Mouse (Mus musculus): ENCODE measurements at regions not wholly inside any gene's neighbourhood (a gene's known extent, or its start where the extent isn't known, plus 50 kb on each side); places are given as distances from the start of the nearest gene placed in this dataset.
"Not testable (repeated sequence)": the region's sequence is repeated elsewhere in the genome, so short reads cannot be mapped to it uniquely, and the experiment has no call there.

- H3K9ac ChIP-seq = no peak overlapping the region
- H3K9me3 ChIP-seq = no peaks in the 10 kb centered on the region
- no peak overlapping the region for H3K4me3 ChIP-seq
- H3K27me3 ChIP-seq = no peaks in the 10 kb centered on the region
- H3K4me1 ChIP-seq = no peaks in the 10 kb centered on the region
- no peak overlapping the region for H3K27ac ChIP-seq
- H3K4me2 ChIP-seq = no peak overlapping the region
- H3K36me3 ChIP-seq = no peaks in the 10 kb centered on the region
- no peak for ATAC-seq (ENCODE audit: borderline replicate concordance, extremely low read depth, low FRiP score, low TSS enrichment)
These were observed 410.9 kb upstream of the Agtr1b start for GRCm38 (mm10) chr3:20777883-20778282.

GRCm38 (mm10) chr3:20776964-20777304 is 410.0 kb upstream of the Agtr1b start:
- Histone ChIP-seq H3K9me3 (no peaks in the 10 kb centered on the region), H3K4me1 (no peaks in the 10 kb centered on the region), H3K36me3 (no peaks in the 10 kb centered on the region), H3K4me2 (no peak overlapping the region), H3K9ac (no peak overlapping the region), H3K27me3 (no peaks in the 10 kb centered on the region), H3K4me3 (no peak overlapping the region), H3K27ac (no peak overlapping the region)
- WGBS = 86% methylated on average over 2 of the region's 2 CpGs
- ATAC-seq (ENCODE audit: borderline replicate concordance, extremely low read depth, low FRiP score, low TSS enrichment) = no peak

- Histone ChIP-seq H3K9ac (no peak overlapping the region), H3K36me3 (no peaks in the 10 kb centered on the region), H3K27ac (no peak overlapping the region), H3K4me2 (no peak overlapping the region), H3K9me3 (no peaks in the 10 kb centered on the region), H3K4me1 (no peaks in the 10 kb centered on the region), H3K27me3 (no peaks in the 10 kb centered on the region), H3K4me3 (no peak overlapping the region)
- no peak for ATAC-seq (ENCODE audit: borderline replicate concordance, extremely low read depth, low FRiP score, low TSS enrichment)
- WGBS = 83% methylated on average over 4 of the region's 4 CpGs
These were observed 409.4 kb upstream of the Agtr1b start for GRCm38 (mm10) chr3:20776128-20776963.

GRCm38 (mm10) chr3:20734302-20734701 is 367.3 kb upstream of the Agtr1b start:
- H3K4me1 ChIP-seq = no peaks in the 10 kb centered on the region
- no peak overlapping the region for H3K27ac ChIP-seq
- H3K9me3 ChIP-seq = no peaks in the 10 kb centered on the region
- H3K9ac ChIP-seq = no peak overlapping the region
- no peak overlapping the region for H3K4me2 ChIP-seq
- no peaks in the 10 kb centered on the region for H3K36me3 ChIP-seq
- H3K4me3 ChIP-seq = no peak overlapping the region
- WGBS = 42% methylated on average over 3 of the region's 3 CpGs
- H3K27me3 ChIP-seq = no peaks in the 10 kb centered on the region
- ATAC-seq (ENCODE audit: borderline replicate concordance, extremely low read depth, low FRiP score, low TSS enrichment) = no peak

GRCm38 (mm10) chr3:20732005-20732404 is 365.0 kb upstream of the Agtr1b start:
- H3K4me3 ChIP-seq = no peak overlapping the region
- no peaks in the 10 kb centered on the region for H3K27me3 ChIP-seq
- H3K36me3 ChIP-seq = no peaks in the 10 kb centered on the region
- no peak overlapping the region for H3K27ac ChIP-seq
- no peak for ATAC-seq (ENCODE audit: borderline replicate concordance, extremely low read depth, low FRiP score, low TSS enrichment)
- H3K4me2 ChIP-seq = no peak overlapping the region
- H3K9ac ChIP-seq = no peak overlapping the region
- no peaks in the 10 kb centered on the region for H3K9me3 ChIP-seq
- H3K4me1 ChIP-seq = no peaks in the 10 kb centered on the region

GRCm38 (mm10) chr3:20730481-20730880 is 363.5 kb upstream of the Agtr1b start:
- Histone ChIP-seq H3K4me1 (no peaks in the 10 kb centered on the region), H3K4me3 (no peak overlapping the region), H3K27ac (no peak overlapping the region), H3K9me3 (no peaks in the 10 kb centered on the region), H3K36me3 (no peaks in the 10 kb centered on the region), H3K27me3 (no peaks in the 10 kb centered on the region), H3K4me2 (no peak overlapping the region), H3K9ac (no peak overlapping the region)
- no peak for ATAC-seq (ENCODE audit: borderline replicate concordance, extremely low read depth, low FRiP score, low TSS enrichment)

- H3K27me3 ChIP-seq; H3K4me3 ChIP-seq; H3K27ac ChIP-seq; H3K9ac ChIP-seq; ATAC-seq (ENCODE audit: borderline replicate concordance, extremely low read depth, low FRiP score, low TSS enrichment); H3K4me1 ChIP-seq; H3K4me2 ChIP-seq; H3K9me3 ChIP-seq; H3K36me3 ChIP-seq: not testable (repeated sequence)
These were observed 362.8 kb upstream of the Agtr1b start for GRCm38 (mm10) chr3:20729776-20730175.

GRCm38 (mm10) chr3:20714671-20715070 is 347.7 kb upstream of the Agtr1b start:
- Histone ChIP-seq H3K36me3 (no peaks in the 10 kb centered on the region), H3K27me3 (no peaks in the 10 kb centered on the region), H3K9me3 (no peaks in the 10 kb centered on the region), H3K27ac (no peak overlapping the region), H3K4me1 (0 out of 2 replicates have a peak, but pooled peaks cover 1% of the 10 kb centered on the region), H3K9ac (no peak overlapping the region), H3K4me3 (no peak overlapping the region), H3K4me2 (no peak overlapping the region)
- WGBS = 15% methylated on average over 1 of the region's 1 CpGs
- ATAC-seq (ENCODE audit: borderline replicate concordance, extremely low read depth, low FRiP score, low TSS enrichment) = no peak

GRCm38 (mm10) chr3:20709661-20710060 is 342.7 kb upstream of the Agtr1b start:
- H3K4me2 ChIP-seq = no peak overlapping the region
- H3K9me3 ChIP-seq = no peaks in the 10 kb centered on the region
- 13% methylated on average over 2 of the region's 2 CpGs for WGBS
- H3K27me3 ChIP-seq = no peaks in the 10 kb centered on the region
- 0 out of 2 replicates have a peak, but pooled peaks cover 3% of the 10 kb centered on the region for H3K4me1 ChIP-seq
- no peak overlapping the region for H3K27ac ChIP-seq
- no peak overlapping the region for H3K9ac ChIP-seq
- ATAC-seq (ENCODE audit: borderline replicate concordance, extremely low read depth, low FRiP score, low TSS enrichment) = no peak
- no peak overlapping the region for H3K4me3 ChIP-seq
- H3K36me3 ChIP-seq = no peaks in the 10 kb centered on the region

- no peak overlapping the region for H3K4me3 ChIP-seq
- no peaks in the 10 kb centered on the region for H3K9me3 ChIP-seq
- H3K4me2 ChIP-seq = no peak overlapping the region
- no peak overlapping the region for H3K27ac ChIP-seq
- no peaks in the 10 kb centered on the region for H3K27me3 ChIP-seq
- no peak for ATAC-seq (ENCODE audit: borderline replicate concordance, extremely low read depth, low FRiP score, low TSS enrichment)
- H3K36me3 ChIP-seq = no peaks in the 10 kb centered on the region
- WGBS = 86% methylated on average over 2 of the region's 2 CpGs
- H3K9ac ChIP-seq = no peak overlapping the region
- H3K4me1 ChIP-seq = no peaks in the 10 kb centered on the region
These were observed 328.4 kb upstream of the Agtr1b start for GRCm38 (mm10) chr3:20695322-20695859.

GRCm38 (mm10) chr3:20680944-20681494 is 314.0 kb upstream of the Agtr1b start:
- H3K4me3 ChIP-seq = no peak overlapping the region
- peak overlapping the region; percentile 42 for H3K27ac ChIP-seq
- no peaks in the 10 kb centered on the region for H3K27me3 ChIP-seq
- H3K9me3 ChIP-seq = no peaks in the 10 kb centered on the region
- no peak overlapping the region for H3K9ac ChIP-seq
- 48% methylated on average over 6 of the region's 6 CpGs for WGBS
- H3K4me1 ChIP-seq = no peaks in the 10 kb centered on the region
- peak; percentile 87; the same call in 1 of the 2 replicates for ATAC-seq (ENCODE audit: borderline replicate concordance, extremely low read depth, low FRiP score, low TSS enrichment)
- peak overlapping the region; percentile 8; the same call in 1 of the 2 replicates for H3K4me2 ChIP-seq
- H3K36me3 ChIP-seq = no peaks in the 10 kb centered on the region

GRCm38 (mm10) chr3:20661883-20662282 is 294.9 kb upstream of the Agtr1b start:
- no peak for ATAC-seq (ENCODE audit: borderline replicate concordance, extremely low read depth, low FRiP score, low TSS enrichment)
- H3K4me2 ChIP-seq = no peak overlapping the region
- no peaks in the 10 kb centered on the region for H3K27me3 ChIP-seq
- no peaks in the 10 kb centered on the region for H3K36me3 ChIP-seq
- no peak overlapping the region for H3K4me3 ChIP-seq
- WGBS = 19% methylated on average over 1 of the region's 1 CpGs
- H3K9me3 ChIP-seq = no peaks in the 10 kb centered on the region
- no peak overlapping the region for H3K9ac ChIP-seq
- H3K4me1 ChIP-seq = no peaks in the 10 kb centered on the region
- H3K27ac ChIP-seq = no peak overlapping the region

Measured in lung, embryonic 15.5 days (tissue).